Mouse (Mus musculus) thymus, adult 18-20 months (tissue): Measurements from ENCODE around the gene Paqr7.

Source experiments
- DNase-seq, 2 experiments: peaks; one replicate each; pipeline ENCODE4 v3.0.0; 2022; ENCODE audit warnings: mixed read lengths in 2 of 2

The Paqr7 gene

DNA sequence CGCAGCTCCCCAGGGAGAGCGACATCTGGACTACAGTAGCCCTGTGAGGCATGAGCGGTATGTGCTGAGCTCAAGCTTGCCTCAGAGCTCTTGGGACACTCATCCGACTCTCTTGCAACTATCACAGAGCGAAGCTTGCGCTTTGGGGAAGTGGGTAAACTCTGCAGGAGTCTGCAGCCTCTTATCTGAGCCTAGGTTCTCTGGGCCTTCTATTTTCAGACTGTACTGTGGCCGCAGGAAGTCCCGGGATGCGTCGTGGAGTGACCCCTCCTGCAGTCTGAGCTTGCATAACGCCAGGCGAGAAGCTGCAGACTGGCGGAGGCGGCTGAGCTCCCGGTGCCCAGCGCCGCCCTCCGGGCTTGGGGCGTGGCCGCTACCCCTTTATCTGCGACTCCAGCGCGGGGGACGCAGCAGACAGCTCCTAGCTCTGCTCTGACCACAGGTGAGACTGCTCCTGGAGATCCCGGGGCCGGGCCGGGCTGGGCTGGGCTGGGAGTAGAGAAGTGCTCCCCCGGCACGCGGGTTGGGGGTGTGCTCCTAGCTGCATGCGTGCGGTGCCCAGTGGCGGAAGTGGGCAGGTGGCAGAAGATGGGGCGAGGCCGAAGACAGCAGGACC lies at the start of gene Paqr7:
Gene Paqr7, plus strand, starts transcription at position 103 of the 616 bp plus-strand sequence.
- peak; percentile 53 to 57 for DNase-seq

GRCm38 (mm10) chr4:134447966-134448365 lies 48.5 kb upstream of the Paqr7 start:
- DNase-seq: peak in 1 of 2 experiments; percentile 14

DNA sequence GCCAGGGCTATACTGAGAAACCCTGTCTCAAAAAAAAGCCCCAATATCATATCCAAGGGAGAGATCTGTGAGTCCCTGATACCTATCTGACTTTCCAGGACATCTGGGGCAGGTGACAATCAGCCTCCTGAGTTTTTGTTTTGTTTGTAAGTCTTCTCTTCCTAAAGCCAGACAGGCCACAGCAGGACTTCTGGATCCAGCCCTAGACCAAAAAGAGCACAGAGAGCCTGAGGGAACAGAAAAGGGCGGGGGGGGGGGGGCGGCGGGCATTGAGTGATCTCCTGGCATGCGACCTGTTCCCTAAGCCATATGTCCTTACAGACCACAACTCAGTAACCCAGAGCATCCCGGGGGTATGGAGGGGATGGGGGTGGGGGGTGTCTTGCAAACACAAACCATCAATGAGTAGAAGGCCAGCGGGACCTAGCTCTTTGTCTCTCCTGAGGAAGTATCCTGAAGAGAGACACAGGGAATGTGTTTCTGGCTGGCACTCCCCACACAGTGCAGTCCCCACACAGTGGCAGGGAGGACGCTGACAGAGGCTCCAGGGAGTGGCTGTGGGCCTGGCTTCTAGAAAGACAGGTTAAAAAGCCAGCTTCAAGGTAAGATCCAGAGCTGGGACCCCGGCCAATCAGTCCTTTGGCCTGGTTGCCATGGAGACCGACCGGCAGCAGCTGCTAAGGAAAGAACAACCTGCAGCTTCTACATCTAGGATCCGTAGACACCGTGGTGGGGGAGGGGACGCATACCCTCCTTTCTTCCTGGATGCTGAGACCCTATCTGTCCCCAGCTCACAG lies 46.7 kb upstream of the Paqr7 start:
- no peak for DNase-seq

- DNase-seq: no peak
Observed at GRCm38 (mm10) chr4:134450392-134451195, 45.9 kb upstream of the Paqr7 start.

GRCm38 (mm10) chr4:134451484-134451883 lies 45.0 kb upstream of the Paqr7 start:
- no peak for DNase-seq

- peak; percentile 25 to 54 for DNase-seq
Observed at GRCm38 (mm10) chr4:134453619-134454400, 42.7 kb upstream of the Paqr7 start.

- DNase-seq: peak; percentile 26 to 48
Observed at GRCm38 (mm10) chr4:134455310-134455709, 41.2 kb upstream of the Paqr7 start.

DNA sequence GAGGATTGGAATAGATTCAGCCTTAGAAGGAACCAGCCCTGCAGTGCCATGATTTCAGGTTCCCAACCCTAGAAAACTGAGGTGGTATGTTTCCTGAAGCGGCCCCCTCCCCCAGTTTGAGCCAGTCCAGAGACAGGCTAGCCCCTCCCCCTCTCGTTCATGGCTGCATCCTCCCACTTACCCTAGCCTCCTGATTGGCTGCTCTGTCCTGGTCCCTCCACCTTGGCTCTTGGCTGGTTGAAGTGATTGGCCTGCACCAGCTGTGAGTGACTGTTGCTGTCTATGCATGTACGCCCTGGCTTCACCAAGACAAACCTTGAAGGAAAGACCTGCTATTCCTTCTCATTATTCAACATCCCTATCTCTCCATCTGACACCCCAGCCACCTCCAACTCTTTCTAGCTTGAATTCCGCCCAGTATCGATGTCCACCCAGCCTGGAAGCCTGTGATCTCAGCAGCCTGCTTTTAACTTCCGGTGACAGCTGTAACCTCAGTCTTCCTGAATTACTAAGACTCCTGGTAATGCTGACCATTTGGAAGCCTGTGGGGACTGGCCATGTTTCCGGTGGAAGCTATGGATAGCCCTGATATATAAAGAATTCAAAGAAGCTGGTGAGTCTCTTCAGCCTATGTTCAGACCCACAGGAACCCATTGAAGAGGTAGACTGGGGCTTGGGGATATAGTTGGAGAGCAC lies 39.2 kb upstream of the Paqr7 start:
- DNase-seq: no peak

GRCm38 (mm10) chr4:134458856-134459255 lies 37.6 kb upstream of the Paqr7 start:
- no peak for DNase-seq

DNA sequence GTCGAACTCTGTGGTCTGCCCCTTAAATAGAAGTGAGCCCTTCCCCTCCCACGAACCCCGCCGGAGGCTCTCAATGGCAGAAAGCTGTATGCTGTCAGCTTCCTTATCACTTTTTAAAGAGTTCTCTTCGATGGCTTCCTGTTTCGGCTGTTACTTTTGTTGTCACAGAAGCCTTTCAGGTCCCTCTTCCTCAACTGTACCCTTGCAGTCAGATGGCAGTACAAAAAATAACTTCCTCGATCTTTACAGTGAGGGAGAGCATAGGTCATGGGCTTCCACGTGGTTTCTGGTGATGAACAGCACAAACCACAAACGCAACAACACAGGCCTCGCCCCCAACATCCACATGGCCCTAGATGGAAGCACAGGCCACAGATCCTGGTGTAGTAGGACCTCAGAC lies 36.2 kb upstream of the Paqr7 start:
- DNase-seq: peak; percentile 26 to 53

DNA sequence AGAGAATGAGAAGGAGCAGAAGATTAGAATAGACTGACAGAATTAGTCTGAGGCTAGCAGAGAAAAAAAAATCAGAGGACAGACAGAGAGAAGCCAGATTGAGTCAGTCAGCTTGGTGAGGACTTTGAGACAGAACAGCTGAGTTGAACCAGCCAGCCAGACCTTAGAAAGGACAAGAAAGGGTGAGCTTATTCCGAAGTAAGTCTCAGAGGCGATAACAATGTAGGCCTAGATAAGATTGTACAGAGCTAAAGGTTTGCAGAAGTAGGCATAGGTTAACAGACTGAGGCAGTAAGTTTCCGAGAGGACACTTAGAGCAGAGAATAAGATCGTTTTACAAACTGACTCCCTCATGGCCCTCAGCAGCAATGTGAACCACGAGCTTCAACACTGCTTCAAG lies 35.2 kb upstream of the Paqr7 start:
- no peak for DNase-seq

- DNase-seq: no peak
Observed at GRCm38 (mm10) chr4:134465789-134466188, 30.7 kb upstream of the Paqr7 start.

DNA sequence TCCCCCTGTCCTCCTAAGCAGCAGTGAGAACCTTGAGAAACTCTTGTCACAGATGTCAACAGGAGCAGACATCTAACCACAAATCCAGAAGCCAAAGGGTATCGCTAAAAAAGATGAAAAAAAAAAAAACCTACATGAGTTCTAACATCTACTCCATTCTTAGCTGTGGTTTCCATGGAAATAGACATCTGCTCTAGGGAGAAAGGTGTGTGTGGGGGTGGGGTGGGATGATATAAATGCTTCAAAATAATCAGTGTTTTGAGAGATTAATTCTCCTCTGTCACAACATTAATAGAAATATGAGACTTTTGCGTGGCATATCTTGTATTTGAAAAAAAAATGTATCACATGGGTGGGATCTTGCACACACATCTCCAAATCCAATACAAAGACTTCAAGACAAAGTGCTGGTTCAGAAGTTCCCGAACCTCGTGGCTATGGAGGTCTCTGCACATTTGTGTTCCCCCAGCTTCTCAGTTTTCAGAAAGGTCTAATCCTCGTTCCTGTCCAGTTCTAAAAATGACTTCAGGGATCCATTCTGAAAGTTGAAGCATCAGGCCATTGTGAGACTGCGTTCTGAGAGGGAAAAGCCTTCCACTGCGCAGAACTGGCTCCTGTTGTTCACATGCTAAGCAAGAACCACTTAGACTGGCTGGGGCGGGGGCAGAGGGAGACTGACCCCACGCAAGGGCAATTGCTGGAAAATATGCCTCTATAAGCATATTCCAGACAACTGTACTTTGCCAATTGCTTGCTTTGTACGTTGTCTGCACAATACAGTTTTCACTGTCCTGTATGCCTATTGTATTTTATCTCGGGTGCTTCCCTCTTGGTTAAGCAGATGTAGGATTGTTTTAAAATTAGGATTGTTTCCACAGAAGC lies 29.9 kb upstream of the Paqr7 start:
- DNase-seq: no peak

DNA sequence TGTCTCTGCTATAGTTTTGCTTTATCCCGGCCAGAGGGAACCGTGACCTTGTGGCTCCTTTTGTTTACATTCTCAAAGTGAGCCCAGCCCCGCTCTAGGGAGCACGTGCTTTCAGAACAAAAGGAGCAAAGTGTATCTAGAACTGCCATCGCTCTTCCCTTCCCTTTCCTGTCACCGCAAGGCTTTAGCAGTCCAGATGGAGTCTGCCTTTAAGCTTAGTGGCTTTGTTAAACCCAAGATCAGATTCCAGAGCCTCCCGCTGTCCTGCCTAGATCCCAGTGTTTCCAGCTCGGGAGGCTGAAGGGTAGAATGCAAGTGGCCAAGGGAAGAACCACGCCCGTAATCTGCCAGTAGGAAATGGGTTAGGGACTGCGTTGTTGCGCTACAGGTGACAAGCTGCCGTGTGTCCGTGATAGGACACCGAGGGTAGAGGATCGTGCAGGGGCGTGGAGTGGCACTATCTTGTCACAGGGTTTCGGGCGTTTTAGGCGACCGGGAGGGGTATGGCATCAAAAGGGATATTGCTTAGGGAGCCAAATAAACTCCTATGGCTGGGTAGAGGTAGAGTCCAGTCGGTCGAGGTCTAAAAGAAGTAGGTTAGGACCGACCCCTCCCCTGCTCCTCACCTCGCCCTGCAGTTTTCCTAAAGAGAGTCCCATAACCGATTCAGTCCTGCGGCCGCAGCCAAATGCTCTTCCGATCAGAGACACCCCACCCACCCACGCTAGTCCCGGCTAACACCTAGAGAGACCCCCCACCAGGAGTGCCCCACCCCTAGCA lies 28.9 kb upstream of the Paqr7 start:
- peak; percentile 42 to 65 for DNase-seq

DNA sequence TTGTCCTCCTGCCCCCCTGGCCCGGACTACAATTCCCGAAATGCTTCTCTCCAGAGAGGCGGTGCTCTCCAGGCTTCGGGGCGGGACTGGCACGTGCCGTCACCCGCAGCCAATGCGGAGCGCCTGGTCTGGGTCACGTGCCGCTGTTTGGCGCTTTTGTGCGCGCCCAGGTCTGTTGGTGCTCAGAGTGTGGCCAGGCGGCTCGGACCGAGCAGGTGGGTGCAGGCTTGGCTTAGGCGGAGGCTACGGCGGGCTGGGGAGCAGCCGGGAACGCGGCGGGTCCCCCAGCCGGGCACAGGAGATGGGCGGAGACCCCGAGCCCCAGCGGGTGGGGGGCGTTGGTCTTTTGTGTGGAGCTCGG lies 28.3 kb upstream of the Paqr7 start, which contains the start of gene Stmn1:
Gene Stmn1, plus strand, starts transcription at position 106 of the 361 bp plus-strand sequence.
- DNase-seq: peak; percentile 92 to 95

GRCm38 (mm10) chr4:134468578-134469266 lies 27.8 kb upstream of the Paqr7 start:
- DNase-seq: peak; percentile 92 to 94

DNA sequence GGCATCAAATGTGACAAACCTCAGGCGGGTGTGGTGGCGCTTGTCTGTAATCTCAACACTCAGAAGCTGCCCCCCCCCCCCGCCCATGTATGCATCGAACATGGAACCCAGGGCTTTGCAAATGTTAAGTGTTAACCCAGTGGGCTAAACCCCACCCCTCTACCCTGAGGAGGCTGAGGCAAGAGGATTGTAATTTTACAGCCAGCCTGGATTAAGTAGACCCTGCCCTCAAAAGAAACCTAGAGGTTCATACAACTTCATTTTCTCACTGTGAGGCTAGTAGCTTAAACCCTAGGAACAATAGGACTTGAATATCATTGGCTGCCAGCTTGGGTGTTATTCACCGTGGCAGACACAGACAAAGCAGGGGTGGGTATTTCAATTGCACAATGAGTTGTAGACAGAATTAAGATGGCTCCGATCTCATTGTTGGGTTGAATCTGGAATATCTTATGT lies 27.1 kb upstream of the Paqr7 start:
- DNase-seq: no peak

DNA sequence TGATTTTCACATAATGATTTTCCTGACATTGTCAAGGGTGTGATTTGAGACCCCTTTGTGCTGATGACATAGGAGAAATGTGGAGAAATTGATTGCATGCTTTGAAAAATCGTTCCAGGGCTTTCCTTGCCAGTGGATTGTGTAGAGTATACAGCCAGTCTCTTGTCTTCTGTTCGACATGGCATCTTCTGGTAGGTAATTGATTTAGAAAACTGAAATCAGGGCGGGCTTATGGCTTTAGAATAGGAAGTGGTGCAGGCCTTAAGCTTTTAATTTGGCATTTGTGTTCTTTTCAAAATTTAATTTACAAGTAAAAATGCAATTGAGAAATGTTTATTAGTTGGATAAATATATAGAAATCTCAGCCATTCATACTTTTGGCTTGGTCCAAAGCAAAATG lies 26.5 kb upstream of the Paqr7 start:
- DNase-seq: no peak

- no peak for DNase-seq
Observed at GRCm38 (mm10) chr4:134471469-134471868, 25.0 kb upstream of the Paqr7 start.
